Mouse (Mus musculus) granulocyte monocyte progenitor cell, adult 5-6 weeks (primary cell): Measurements from ENCODE around the gene Wscd1. TPM values are rescaled to one million over a fixed set of nuclear protein-coding genes. Genes with fewer than 3 reads are reported as not detected.
A peak's percentile ranks its signal among the peaks of the same experiment; 100 is the strongest.

Experiments
- ATAC-seq: replicated peaks from 2 replicates; pipeline ENCODE4 v1.8.0; 2016; ENCODE audit warnings: mild to moderate bottlenecking, moderate TSS enrichment, inconsistent platforms; ENCODE audit not compliant: poor library complexity, severe bottlenecking
- total RNA-seq, 2 experiments: library from RNA; stranded (forward) in 1 of 2; stranded (reverse) in 1 of 2; fragments of 200-712, 200-1000 nt in 1 of 2; fragments of >200 nt in 1 of 2; fragmentation: Nextera tagmentation in 1 of 2; gene quantifications; 2 replicates each; pipeline ENCODE4 v1.2.3; 2014 to 2017

Gene Wscd1
- total RNA-seq (2014; fragmentation: Nextera tagmentation) (not detected in 2 replicates), total RNA-seq (2017) (not detected in 2 replicates)

GRCm38 (mm10) chr11:71749671-71750070, at the start of gene Wscd1:
Gene Wscd1 (plus strand): TSS chr11:71749920.
- ATAC-seq: no peak

GRCm38 (mm10) chr11:71728066-71728465, 21.7 kb upstream of the Wscd1 start:
- ATAC-seq: peak; percentile 69

- no peak for ATAC-seq
Measured at GRCm38 (mm10) chr11:71729287-71729686, 20.4 kb upstream of the Wscd1 start.

GRCm38 (mm10) chr11:71733771-71734170, 15.9 kb upstream of the Wscd1 start:
- no peak for ATAC-seq

GRCm38 (mm10) chr11:71737106-71737505, 12.6 kb upstream of the Wscd1 start:
- ATAC-seq: no peak

- ATAC-seq: no peak
Measured at GRCm38 (mm10) chr11:71738501-71739045, 11.1 kb upstream of the Wscd1 start.

GRCm38 (mm10) chr11:71745875-71746274, 3.8 kb upstream of the Wscd1 start:
- no peak for ATAC-seq

- ATAC-seq: no peak
Measured at GRCm38 (mm10) chr11:71747719-71748118, 2.0 kb upstream of the Wscd1 start.

GRCm38 (mm10) chr11:71750534-71751173, 934 bp downstream of the Wscd1 start:
- peak; percentile 37 for ATAC-seq

GRCm38 (mm10) chr11:71751174-71751611, 1.5 kb downstream of the Wscd1 start:
- no peak for ATAC-seq

GRCm38 (mm10) chr11:71751689-71752088, 2.0 kb downstream of the Wscd1 start:
- no peak for ATAC-seq

- no peak for ATAC-seq
Measured at GRCm38 (mm10) chr11:71752626-71753025, 2.9 kb downstream of the Wscd1 start.

- ATAC-seq: no peak
Measured at GRCm38 (mm10) chr11:71755115-71755514, 5.4 kb downstream of the Wscd1 start.

GRCm38 (mm10) chr11:71756325-71756724, 6.6 kb downstream of the Wscd1 start:
- ATAC-seq: no peak

- no peak for ATAC-seq
Measured at GRCm38 (mm10) chr11:71758211-71759110, 8.7 kb downstream of the Wscd1 start.

- ATAC-seq: no peak
Measured at GRCm38 (mm10) chr11:71760991-71761390, 11.3 kb downstream of the Wscd1 start.

- no peak for ATAC-seq
Measured at GRCm38 (mm10) chr11:71763154-71763553, 13.4 kb downstream of the Wscd1 start.

- no peak for ATAC-seq
Measured at GRCm38 (mm10) chr11:71763651-71764275, 14.0 kb downstream of the Wscd1 start.

- ATAC-seq: no peak
Measured at GRCm38 (mm10) chr11:71764743-71765142, 15.0 kb downstream of the Wscd1 start.

- no peak for ATAC-seq
Measured at GRCm38 (mm10) chr11:71765335-71765734, 15.6 kb downstream of the Wscd1 start.

GRCm38 (mm10) chr11:71766380-71766779, 16.7 kb downstream of the Wscd1 start:
- ATAC-seq: no peak
